Comparison of ENCODE assay signal across 9 mouse cellular contexts in genomic region chr11:101168301-101168980, GRCm38 (mm10). TPM values are rescaled to one million over a fixed set of nuclear protein-coding genes. Genes with fewer than 3 reads are reported as not detected.
DNase-seq lines count a peak whose midpoint lies in the region; ATAC-seq lines count a peak whose summit lies in the region.
"Had no signal": no experiment of that assay in that cellular context is flagged by ENCODE, and none has a peak within 500 bp of the region (broad histone marks: within the 10 kb centered on the region; RNA-seq: fewer than 3 reads in every experiment).

No protein-coding gene starts in this region.

- peaks cover 28% of the 10 kb centered on the region for H3K36me3 ChIP-seq in intestine, embryonic 15.5 days
- peaks cover 11% of the 10 kb centered on the region; the same call in 1 of the 2 replicates for H3K36me3 ChIP-seq in midbrain, embryonic 15.5 days (replicated peaks)
- 0 out of 2 replicates have a peak, but pooled peaks cover 3% of the 10 kb centered on the region for H3K36me3 ChIP-seq in forebrain, embryonic 15.5 days

- H3K27me3 ChIP-seq in intestine, embryonic 15.5 days (replicated peaks) = peaks cover 13% of the 10 kb centered on the region
- H3K27me3 ChIP-seq in midbrain, embryonic 15.5 days (replicated peaks) = peaks cover 58% of the 10 kb centered on the region
- peaks cover 63% of the 10 kb centered on the region for H3K27me3 ChIP-seq in forebrain, embryonic 15.5 days

- no peak overlapping the region for H3K27ac ChIP-seq in intestine, embryonic 15.5 days
- H3K27ac ChIP-seq in midbrain, embryonic 15.5 days = no peak overlapping the region
- H3K27ac ChIP-seq in forebrain, embryonic 15.5 days (replicated peaks) = no peak overlapping the region

- H3K4me1 ChIP-seq in intestine, embryonic 15.5 days (replicated peaks) = peaks cover 44% of the 10 kb centered on the region
- H3K4me1 ChIP-seq in midbrain, embryonic 15.5 days = peaks cover 54% of the 10 kb centered on the region
- peaks cover 51% of the 10 kb centered on the region for H3K4me1 ChIP-seq in forebrain, embryonic 15.5 days

- peak overlapping the region; percentile 93 for H3K4me2 ChIP-seq in intestine, embryonic 15.5 days (replicated peaks)
- peak overlapping the region; percentile 88; the same call in 1 of the 2 replicates for H3K4me2 ChIP-seq in midbrain, embryonic 15.5 days
- no peak overlapping the region for H3K4me2 ChIP-seq in forebrain, embryonic 15.5 days (replicated peaks)

- peak overlapping the region; percentile 69; the same call in 1 of the 2 replicates for H3K4me3 ChIP-seq in intestine, embryonic 15.5 days (replicated peaks)
- H3K4me3 ChIP-seq in midbrain, embryonic 15.5 days = 0 out of 2 replicates have a peak overlapping the region, but pooled peaks have one; percentile 84
- H3K4me3 ChIP-seq in forebrain, embryonic 15.5 days = no peak overlapping the region

- DNase-seq in heart, adult 11 months = peak; percentile 99
- DNase-seq in heart, postnatal 4 days = no peak
- peak; percentile 20 to 56 for DNase-seq in cerebellum, postnatal 25 days
- DNase-seq in thymus, postnatal 4 days = no peak

- ATAC-seq in intestine, embryonic 15.5 days = no peak
- ATAC-seq in midbrain, embryonic 15.5 days (replicated peaks) = no peak
- no peak for ATAC-seq in megakaryocyte progenitor cell, adult 5-6 weeks (replicated peaks; ENCODE audit: poor library complexity)
- ATAC-seq in forebrain, embryonic 15.5 days (replicated peaks) = no peak

- H3K9ac ChIP-seq in intestine, embryonic 15.5 days = no peak overlapping the region
- no peak overlapping the region for H3K9ac ChIP-seq in midbrain, embryonic 15.5 days
- H3K9ac ChIP-seq in forebrain, embryonic 15.5 days (replicated peaks) = no peak overlapping the region

- H3K9me3 ChIP-seq in intestine, embryonic 15.5 days = no peaks in the 10 kb centered on the region
- no peaks in the 10 kb centered on the region for H3K9me3 ChIP-seq in midbrain, embryonic 15.5 days
- no peaks in the 10 kb centered on the region for H3K9me3 ChIP-seq in forebrain, embryonic 15.5 days

- 71% methylated on average over 18 of the region's 18 CpGs for WGBS in intestine, embryonic 15.5 days
- 63% methylated on average over 18 of the region's 18 CpGs for WGBS in midbrain, embryonic 15.5 days
- WGBS in forebrain, embryonic 15.5 days = 63% methylated on average over 18 of the region's 18 CpGs

RNA-seq across cellular contexts. Expression of gene Cntnap1, which starts 1.9 kb away (rescaled TPM):
- 1 to 10 TPM; 1.5 to 1.6 TPM for total RNA-seq in heart, postnatal 4 days (2021)
- polyA plus RNA-seq in intestine, embryonic 15.5 days (2015; fragmentation: Nextera tagmentation; extraction: Ambion mirVana) = 0.82 and 1.0 TPM in 2 replicates
- 3.4 and 3.8 TPM in 2 replicates for polyA plus RNA-seq in midbrain, embryonic 15.5 days (2015; fragmentation: Nextera tagmentation; extraction: Ambion mirVana)
- total RNA-seq in megakaryocyte progenitor cell, adult 5-6 weeks (2015) = 0.51 and 0.77 TPM in 2 replicates
- total RNA-seq in megakaryocyte progenitor cell, adult 5-6 weeks (2017) = 0.34 and 0.87 TPM in 2 replicates
- polyA plus RNA-seq in forebrain, embryonic 15.5 days (2015; fragmentation: Nextera tagmentation; extraction: Ambion mirVana) = 0.77 and 0.98 TPM in 2 replicates

RNA-seq across cellular contexts. Expression of gene Plekhh3, which starts 2.7 kb away (rescaled TPM):
- 10 to 100 TPM; 23.1 to 27.3 TPM for total RNA-seq in heart, postnatal 4 days (2021)
- polyA plus RNA-seq in intestine, embryonic 15.5 days (2015; fragmentation: Nextera tagmentation; extraction: Ambion mirVana) = 11.1 and 12.7 TPM in 2 replicates
- polyA plus RNA-seq in midbrain, embryonic 15.5 days (2015; fragmentation: Nextera tagmentation; extraction: Ambion mirVana) = 8.5 and 9.9 TPM in 2 replicates
- total RNA-seq in megakaryocyte progenitor cell, adult 5-6 weeks (2015) = 0.66 TPM in 1 of 2 replicates, not detected in the other
- 0.14 and 1.0 TPM in 2 replicates for total RNA-seq in megakaryocyte progenitor cell, adult 5-6 weeks (2017)
- polyA plus RNA-seq in forebrain, embryonic 15.5 days (2015; fragmentation: Nextera tagmentation; extraction: Ambion mirVana) = 5.8 and 6.5 TPM in 2 replicates

RNA-seq across cellular contexts. Expression of gene Ccr10, which starts 6.8 kb away (rescaled TPM):
- not detected for total RNA-seq in heart, postnatal 4 days (2021)
- 0.25 and 0.36 TPM in 2 replicates for polyA plus RNA-seq in intestine, embryonic 15.5 days (2015; fragmentation: Nextera tagmentation; extraction: Ambion mirVana)
- 0.31 and 0.36 TPM in 2 replicates for polyA plus RNA-seq in midbrain, embryonic 15.5 days (2015; fragmentation: Nextera tagmentation; extraction: Ambion mirVana)
- total RNA-seq in megakaryocyte progenitor cell, adult 5-6 weeks (2015) = not detected in 2 replicates
- 0.41 TPM in 1 of 2 replicates, not detected in the other for total RNA-seq in megakaryocyte progenitor cell, adult 5-6 weeks (2017)
- polyA plus RNA-seq in forebrain, embryonic 15.5 days (2015; fragmentation: Nextera tagmentation; extraction: Ambion mirVana) = 0.14 and 0.19 TPM in 2 replicates
- polyA plus RNA-seq: heart, embryonic 14.5 days had no signal

RNA-seq across cellular contexts. Expression of gene Tubg2, which starts 12.7 kb away (rescaled TPM):
- total RNA-seq in heart, postnatal 4 days (2021) = 1 to 10 TPM; 6.6 to 7.0 TPM
- polyA plus RNA-seq in intestine, embryonic 15.5 days (2015; fragmentation: Nextera tagmentation; extraction: Ambion mirVana) = 4.4 and 4.8 TPM in 2 replicates
- polyA plus RNA-seq in midbrain, embryonic 15.5 days (2015; fragmentation: Nextera tagmentation; extraction: Ambion mirVana) = 60.8 and 62.7 TPM in 2 replicates
- total RNA-seq in megakaryocyte progenitor cell, adult 5-6 weeks (2015) = not detected in 2 replicates
- not detected in 2 replicates for total RNA-seq in megakaryocyte progenitor cell, adult 5-6 weeks (2017)
- polyA plus RNA-seq in forebrain, embryonic 15.5 days (2015; fragmentation: Nextera tagmentation; extraction: Ambion mirVana) = 31.2 and 32.8 TPM in 2 replicates

RNA-seq across cellular contexts. Expression of gene Tubg1, which starts 48.7 kb away (rescaled TPM):
- 10 to 100 TPM; 53.5 to 53.7 TPM for total RNA-seq in heart, postnatal 4 days (2021)
- polyA plus RNA-seq in intestine, embryonic 15.5 days (2015; fragmentation: Nextera tagmentation; extraction: Ambion mirVana) = 58.7 and 59.2 TPM in 2 replicates
- polyA plus RNA-seq in midbrain, embryonic 15.5 days (2015; fragmentation: Nextera tagmentation; extraction: Ambion mirVana) = 76.1 and 84.7 TPM in 2 replicates
- total RNA-seq in megakaryocyte progenitor cell, adult 5-6 weeks (2015) = 20.7 and 21.2 TPM in 2 replicates
- total RNA-seq in megakaryocyte progenitor cell, adult 5-6 weeks (2017) = 41.4 and 43.3 TPM in 2 replicates
- 96.1 and 97.7 TPM in 2 replicates for polyA plus RNA-seq in forebrain, embryonic 15.5 days (2015; fragmentation: Nextera tagmentation; extraction: Ambion mirVana)

Comparison
In these comparisons a context has a peak if more than half of its experiments do, and no peak if none do; other contexts are left out.
1. DNase-seq: peak in heart, adult 11 months (single experiment) and cerebellum, postnatal 25 days (2 of 2); none in heart, postnatal 4 days (single experiment) and thymus, postnatal 4 days (single experiment).